Mouse (Mus musculus): ENCODE data around the gene Gtpbp6.
A peak's percentile ranks its signal among the peaks of the same experiment; 100 is the strongest.
"Not testable (repeated sequence)": the region's sequence is repeated elsewhere in the genome, so short reads cannot be mapped to it uniquely, and the experiment has no call there.

Gene Gtpbp6

DNA sequence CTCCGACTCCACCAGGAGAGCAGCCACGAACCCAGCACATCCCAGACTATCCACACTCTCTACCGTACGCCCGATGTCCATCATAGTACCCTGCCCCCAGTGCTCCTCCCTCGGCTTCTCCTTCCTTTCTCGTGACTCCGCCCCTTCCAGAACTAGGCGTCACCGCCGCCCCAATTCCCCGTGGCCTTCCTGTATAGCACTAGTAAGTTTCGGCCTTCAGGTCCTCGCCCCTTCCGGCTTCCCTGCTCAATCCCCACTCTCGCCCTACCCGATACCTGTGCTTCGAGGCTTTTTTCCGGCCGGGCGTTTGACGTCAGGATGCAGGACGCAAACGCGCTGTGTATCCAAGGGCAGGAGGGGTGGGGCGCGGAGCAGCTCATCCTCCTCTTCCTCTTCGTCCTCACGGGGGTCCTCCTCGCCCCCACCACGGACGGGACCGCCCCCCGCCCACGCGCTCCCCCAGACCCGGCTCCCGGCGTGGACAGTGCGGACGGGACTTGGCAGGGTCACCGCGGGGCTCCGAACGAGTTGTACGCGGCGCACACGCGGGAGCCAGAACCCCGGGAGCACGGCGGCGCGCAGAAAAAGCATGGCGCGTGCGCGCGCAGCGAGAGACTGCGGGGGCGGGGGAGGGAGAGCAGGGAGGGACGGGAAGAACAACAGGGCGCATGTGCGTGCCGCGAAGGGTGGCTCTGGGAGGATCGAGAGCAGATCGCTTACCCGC lies at the start of gene Gtpbp6:
TSS of gene Gtpbp6 (minus strand) at position 617 of the 724 bp plus-strand sequence.
- peak; percentile 90 for DNase-seq (ENCODE audit: low read depth)

DNA sequence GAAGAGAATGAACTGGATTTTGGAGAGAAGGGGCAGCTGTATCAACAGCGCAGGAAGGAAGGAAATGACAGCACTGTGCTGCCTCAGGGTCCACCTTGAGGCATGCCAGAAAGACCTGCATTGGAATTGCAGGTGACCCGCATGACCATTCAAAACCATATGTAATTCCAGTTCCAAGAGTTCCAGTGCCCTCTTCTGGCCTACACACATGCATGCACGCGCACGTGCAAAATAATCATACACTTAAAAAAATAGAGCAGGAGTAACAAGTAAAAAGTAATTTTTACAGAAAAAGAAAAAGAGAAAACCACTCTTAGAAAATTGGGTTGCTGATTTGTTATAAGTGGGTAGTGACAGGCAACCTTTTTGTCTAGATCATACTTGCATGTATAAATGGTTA lies 35.0 kb upstream of the Gtpbp6 start:
- no peak for DNase-seq (ENCODE audit: low read depth)

DNA sequence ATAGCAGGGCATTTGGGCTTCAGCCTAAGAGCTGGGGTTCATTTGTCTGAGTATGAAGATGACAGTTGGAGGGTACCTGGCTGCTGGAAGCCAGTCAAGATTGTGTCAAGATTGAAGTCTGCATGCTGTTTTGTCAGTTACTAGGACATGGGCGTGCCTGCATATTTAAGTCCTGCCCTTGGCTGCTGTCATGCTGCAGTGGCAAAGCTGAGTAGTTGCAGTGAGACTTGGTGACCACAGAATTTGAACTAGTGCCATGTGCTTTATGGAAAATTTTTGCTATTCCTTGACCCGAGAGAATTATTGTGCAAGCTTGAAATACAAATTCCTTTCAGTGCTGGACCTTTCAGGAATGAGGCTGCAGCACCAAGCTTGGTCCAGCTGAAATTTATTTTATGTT lies 34.3 kb upstream of the Gtpbp6 start:
- DNase-seq (ENCODE audit: low read depth) = peak; percentile 68

DNA sequence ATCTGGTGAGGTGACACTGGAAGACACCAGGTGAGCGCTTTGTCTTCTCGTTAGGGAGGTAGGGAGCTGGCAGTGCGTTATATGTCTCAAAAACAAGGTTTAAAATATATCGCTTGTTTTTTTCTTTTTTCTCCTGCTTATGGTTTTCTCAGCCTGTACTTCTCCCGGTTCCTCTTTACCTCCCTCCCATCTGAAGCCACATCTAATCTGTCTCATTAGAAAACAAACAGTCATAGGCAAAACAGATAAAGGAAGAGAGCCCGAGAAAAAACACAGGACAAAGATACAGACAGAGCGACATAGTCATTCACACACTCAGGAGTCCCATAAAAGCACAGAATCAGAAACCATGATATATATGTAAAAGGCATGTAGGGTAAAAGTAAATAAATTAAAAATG lies 32.4 kb upstream of the Gtpbp6 start:
- DNase-seq (ENCODE audit: low read depth) = no peak

GRCm38 (mm10) chr5:110139325-110139724 lies 31.3 kb upstream of the Gtpbp6 start:
- no peak for DNase-seq (ENCODE audit: low read depth)

- no peak for DNase-seq (ENCODE audit: low read depth)
Measured at GRCm38 (mm10) chr5:110137816-110138215, 29.8 kb upstream of the Gtpbp6 start.

DNA sequence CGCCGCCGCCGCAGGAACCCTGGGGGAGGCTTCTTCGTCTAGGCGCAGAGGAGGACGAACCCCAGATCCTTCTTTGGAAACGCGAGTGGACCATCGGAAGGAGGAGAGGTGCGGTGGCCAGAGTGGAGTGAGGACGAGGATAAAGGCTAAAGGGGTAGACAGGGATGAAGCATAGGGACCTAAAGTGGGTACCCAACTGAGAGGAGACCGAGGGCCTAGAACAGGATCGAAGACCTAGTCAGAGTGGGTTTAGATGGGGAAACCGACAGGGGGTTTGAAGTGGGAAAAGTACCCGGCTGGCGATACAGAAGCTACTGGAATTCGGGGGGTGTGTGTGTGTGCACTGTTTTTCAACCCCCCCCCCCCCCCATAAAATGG lies 28.1 kb upstream of the Gtpbp6 start:
- DNase-seq (ENCODE audit: low read depth) = no peak

GRCm38 (mm10) chr5:110135293-110136086 lies 27.5 kb upstream of the Gtpbp6 start, which contains the start of gene Chfr:
Chfr (plus strand) TSS chr5:110135842.
- peak; percentile 97 for DNase-seq (ENCODE audit: low read depth)

DNA sequence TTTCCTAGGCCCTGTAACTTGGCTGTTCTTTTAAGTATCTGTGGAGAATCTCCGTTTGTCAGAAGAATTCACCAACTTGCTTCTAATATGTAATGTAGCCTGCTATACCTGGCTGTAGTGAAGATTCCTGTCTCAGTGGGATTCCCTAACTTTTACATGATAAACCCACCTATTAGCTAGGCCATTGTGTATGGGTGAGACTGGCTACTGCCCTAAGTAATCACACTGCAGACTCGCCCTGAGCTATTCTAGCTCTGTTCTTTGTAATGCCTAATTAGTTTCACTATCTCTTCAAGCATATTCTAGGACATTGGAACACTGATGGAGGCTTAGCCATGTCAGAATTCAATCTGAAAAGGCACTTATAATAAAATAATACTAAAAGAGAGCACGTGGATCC lies 14.4 kb upstream of the Gtpbp6 start:
- not testable (repeated sequence) for DNase-seq (ENCODE audit: low read depth)

- peak; percentile 44 for DNase-seq (ENCODE audit: low read depth)
Measured at GRCm38 (mm10) chr5:110109991-110110441, 2.0 kb upstream of the Gtpbp6 start, which contains the start of gene Zfp605. Zfp605 (plus strand) TSS chr5:110110092.

GRCm38 (mm10) chr5:110108305-110108628 lies 270 bp upstream of the Gtpbp6 start:
- DNase-seq (ENCODE audit: low read depth) = no peak

DNA sequence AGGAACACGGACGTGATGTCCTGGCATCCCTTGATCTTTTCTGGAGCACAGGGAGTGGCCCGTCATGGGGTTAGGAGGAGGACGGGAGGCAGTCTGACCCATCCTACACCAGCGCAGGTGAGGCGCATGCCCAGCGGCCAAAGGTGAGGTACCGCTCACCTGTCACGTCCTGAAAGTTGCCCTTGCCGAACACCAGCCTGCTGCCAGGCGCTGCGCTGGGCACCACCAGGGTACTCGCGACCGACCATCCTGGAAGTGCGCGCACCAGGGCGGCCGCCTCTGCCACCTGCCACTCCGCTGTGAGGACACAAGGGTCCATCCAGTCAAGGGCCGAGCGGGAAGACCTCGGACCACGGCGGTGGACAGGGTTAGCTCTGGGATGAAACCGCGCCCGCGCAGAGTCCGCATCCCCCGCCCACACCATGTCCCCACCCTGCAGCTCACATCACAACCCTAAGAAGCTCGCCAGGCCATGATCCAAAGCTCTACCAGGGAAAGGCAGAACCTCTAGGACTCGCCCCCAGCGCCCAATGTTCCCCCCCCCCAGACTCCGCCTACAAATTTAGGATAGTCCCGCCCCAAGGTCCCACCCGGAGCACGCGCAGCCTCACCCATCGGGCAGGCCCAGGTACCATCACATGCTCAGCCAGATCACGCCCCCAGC lies 964 bp downstream of the Gtpbp6 start:
- no peak for DNase-seq (ENCODE audit: low read depth)

- DNase-seq (ENCODE audit: low read depth) = no peak
Measured at GRCm38 (mm10) chr5:110106140-110106871, 1.7 kb downstream of the Gtpbp6 start.

DNA sequence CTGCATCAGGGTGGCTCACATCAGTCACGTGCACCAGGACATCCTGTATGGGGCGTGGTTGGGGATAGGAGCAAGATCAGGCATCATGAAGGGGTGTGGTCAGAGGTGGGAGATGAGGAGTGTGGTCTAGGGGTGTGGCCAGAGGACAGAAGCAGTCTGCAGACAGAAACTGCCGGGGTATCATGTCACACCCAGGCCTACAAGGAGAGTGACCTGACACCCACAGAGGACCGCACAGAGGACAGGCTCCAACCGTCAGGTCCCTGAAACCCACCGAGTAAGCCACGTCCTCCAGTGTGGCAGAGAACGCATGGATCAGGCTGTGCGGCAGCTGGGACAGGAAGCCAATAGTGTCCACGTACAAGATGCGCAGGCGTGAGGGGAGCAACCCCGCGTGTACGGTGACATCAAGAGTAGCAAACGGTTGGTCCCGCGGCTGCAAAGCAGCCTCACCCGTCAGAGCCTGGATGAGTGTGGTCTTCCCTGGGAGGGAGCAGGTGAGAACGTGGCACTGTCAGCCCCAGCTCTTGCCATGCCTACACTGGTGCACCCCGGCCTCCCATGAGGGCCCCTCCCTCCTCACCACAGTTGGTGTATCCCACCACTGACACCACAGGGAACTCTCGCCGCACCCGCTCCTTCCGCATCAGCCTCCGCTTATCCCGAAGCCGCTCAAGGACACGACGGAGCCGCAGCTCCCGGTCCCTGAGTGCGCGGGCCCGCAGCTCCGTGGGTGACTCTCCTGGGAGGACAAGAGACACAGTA lies 3.2 kb downstream of the Gtpbp6 start:
- DNase-seq (ENCODE audit: low read depth) = no peak

DNA sequence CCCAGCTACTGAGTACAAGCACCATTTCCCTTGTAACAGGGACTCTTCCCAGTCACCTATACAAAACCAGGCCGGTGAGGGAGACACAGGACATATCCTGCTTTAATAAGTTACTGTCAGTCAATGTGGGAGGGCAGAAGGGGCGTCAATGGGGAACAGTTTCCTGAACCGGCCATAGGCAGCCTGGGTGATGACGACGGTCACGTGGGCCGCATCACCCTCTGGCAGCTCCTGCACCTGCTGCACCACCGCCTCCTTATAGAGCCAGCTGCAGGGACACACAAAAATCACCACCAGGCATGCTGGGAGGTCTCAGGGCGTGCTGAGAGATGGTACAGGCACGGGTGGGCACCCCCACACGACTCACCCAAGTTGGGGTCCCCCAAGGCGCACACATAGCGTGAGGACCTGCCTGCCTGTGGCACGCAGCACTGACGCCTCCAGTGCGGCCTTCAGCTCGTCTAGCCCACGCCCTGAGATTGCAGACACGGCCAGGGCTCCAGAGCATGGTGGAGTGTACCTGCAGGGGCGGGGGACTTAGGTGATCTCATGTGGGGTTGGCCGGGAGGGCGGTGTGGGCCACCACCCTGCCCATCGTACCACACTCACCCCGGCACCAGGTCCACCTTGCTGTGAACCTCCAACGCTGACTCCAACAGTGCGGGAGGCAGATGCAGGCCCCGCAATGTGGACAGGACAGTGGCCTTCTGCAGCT lies 3.9 kb downstream of the Gtpbp6 start:
- no peak for DNase-seq (ENCODE audit: low read depth)

GRCm38 (mm10) chr5:110102853-110103625 lies 5.0 kb downstream of the Gtpbp6 start:
- no peak for DNase-seq (ENCODE audit: low read depth)

- no peak for DNase-seq (ENCODE audit: low read depth)
Measured at GRCm38 (mm10) chr5:110102429-110102828, 5.6 kb downstream of the Gtpbp6 start.

DNA sequence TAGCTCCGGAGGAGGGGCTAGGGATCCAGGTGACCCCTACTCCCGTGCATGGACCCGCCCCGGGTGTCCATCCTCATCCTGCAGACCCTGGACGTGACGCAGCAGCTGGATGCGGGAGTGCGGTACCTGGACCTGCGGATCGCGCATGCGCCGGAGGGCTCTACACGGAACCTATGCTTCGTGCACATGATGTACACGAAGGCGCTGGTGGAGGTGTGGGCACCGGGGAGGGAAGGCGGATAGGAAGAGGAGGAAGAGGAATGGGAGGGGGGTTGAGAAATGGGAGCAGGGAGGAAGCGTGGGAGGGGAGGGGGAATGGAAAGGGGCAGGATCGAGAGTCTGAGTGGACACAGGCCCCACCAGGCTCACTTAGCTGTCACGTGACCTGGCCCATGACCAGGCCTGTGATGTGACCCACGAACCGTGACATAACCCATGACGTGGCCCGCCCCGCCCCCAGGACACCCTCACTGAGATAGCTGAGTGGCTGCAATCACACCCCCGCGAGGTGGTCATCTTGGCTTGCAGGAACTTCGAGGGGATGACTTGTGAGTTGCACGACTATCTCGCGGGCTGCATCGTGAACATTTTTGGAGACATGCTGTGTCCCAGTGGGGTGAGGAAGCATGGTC lies 6.2 kb downstream of the Gtpbp6 start:
- DNase-seq (ENCODE audit: low read depth) = no peak

DNA sequence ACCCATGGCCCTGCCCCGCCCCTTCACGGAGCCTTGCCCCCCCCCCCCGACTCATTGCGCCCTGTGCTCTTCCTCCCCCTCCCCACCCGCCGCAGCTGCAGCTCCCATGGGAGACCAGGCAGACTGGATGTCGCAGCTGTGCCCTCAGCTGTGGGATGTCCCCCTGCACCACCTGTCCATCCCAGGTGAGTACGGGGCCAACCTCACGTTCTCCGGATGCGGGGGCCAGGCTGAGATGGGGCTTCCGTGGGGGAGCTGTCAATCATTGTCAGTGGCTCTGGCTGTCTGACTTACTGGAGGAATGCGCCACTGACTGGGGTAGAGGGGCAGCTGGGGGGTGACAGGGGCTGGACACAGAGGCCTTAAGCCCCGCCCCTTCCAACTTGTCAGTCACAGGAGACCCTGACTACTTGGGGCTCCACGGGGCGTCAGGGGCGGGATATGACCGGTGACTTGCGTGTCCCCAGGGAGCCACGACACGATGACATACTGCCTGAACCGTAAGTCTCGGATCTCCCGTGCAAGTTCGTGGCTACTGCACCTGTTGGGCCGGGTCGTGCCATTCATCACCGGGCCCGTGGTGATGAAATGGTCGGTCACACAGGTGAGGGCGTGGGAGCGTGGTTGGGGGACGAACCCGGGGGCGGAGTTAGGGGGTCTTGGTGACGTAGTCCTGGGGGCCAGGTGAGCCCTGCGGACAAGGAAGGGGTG lies 6.9 kb downstream of the Gtpbp6 start:
- DNase-seq (ENCODE audit: low read depth) = no peak

Measured in fibroblast of lung, adult 2 months (primary cell).